Mouse (Mus musculus): Measurements from ENCODE around the gene Gng13. TPM values are rescaled to one million over a fixed set of nuclear protein-coding genes. Genes with fewer than 3 reads are reported as not detected.

Gene Gng13
- polyA plus RNA-seq, 1 experiment = not detected

DNA sequence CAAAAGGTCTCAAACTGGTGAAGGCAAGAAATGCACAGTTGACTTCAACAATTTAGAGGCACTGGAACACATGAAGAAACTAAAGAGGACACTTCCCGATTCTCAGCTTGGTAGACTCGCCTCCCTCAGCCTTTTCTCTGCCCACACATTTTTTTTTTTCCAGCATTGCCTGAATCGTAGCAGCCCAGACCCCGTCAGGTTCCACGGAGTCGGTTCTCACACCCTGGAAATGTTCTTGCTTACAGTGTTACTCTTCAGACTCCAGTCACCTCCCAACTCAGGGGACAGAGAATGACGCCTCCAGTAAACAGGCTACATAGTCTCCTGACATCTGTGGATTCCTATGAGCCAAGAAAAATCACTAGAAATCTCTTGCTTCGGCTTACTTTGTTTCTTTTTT is 43.2 kb downstream of the Gng13 start:
- Histone ChIP-seq H3K4me3 (replicated peaks) (no peak overlapping the region), H3K9me3 (ENCODE audit: control insufficient read depth, low read length) (no peaks in the 10 kb centered on the region), H3K27me3 (ENCODE audit: control insufficient read depth) (0 out of 2 replicates have a peak, but pooled peaks cover 3% of the 10 kb centered on the region), H3K4me1 (ENCODE audit: control insufficient read depth) (no peaks in the 10 kb centered on the region), H3K36me3 (ENCODE audit: control insufficient read depth) (no peaks in the 10 kb centered on the region)
- TF ChIP-seq GATA1 (IDR thresholded peaks at IDR 0.05; ENCODE audit: low read length) (no peak), TAL1 (IDR thresholded peaks at IDR 0.05; ENCODE audit: low read length) (no peak)

DNA sequence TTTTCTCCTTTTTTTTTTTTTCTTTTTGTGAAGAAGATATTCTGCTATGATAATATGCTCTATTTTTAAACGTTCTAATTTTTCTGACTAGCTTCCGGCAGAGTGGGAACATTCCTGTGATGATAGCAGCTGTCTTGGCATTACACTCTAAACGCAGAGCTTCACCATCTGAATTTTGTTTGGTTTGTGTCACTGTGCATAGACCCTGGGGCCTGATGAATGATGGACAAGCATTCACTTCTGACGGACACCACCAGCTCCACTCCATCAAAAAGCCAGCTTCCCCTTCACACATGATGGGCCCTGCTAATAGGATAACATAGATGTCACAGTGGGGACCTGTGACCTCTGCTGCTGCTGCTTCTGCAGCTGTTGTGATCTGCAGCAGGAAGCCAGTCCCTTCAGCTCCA is 44.6 kb downstream of the Gng13 start:
- no peak for TF ChIP-seq TAL1 (IDR thresholded peaks at IDR 0.05; ENCODE audit: low read length)
- no peak for TF ChIP-seq GATA1 (IDR thresholded peaks at IDR 0.05; ENCODE audit: low read length)
- H3K27me3 ChIP-seq (ENCODE audit: control insufficient read depth) = 0 out of 2 replicates have a peak, but pooled peaks cover 3% of the 10 kb centered on the region
- no peak overlapping the region for H3K4me3 ChIP-seq (replicated peaks)
- no peaks in the 10 kb centered on the region for H3K36me3 ChIP-seq (ENCODE audit: control insufficient read depth)
- H3K9me3 ChIP-seq (ENCODE audit: control insufficient read depth, low read length) = no peaks in the 10 kb centered on the region
- no peaks in the 10 kb centered on the region for H3K4me1 ChIP-seq (ENCODE audit: control insufficient read depth)

GRCm38 (mm10) chr17:25762591-25762990 is 45.6 kb downstream of the Gng13 start:
- Histone ChIP-seq H3K4me1 (ENCODE audit: control insufficient read depth) (no peaks in the 10 kb centered on the region), H3K9me3 (ENCODE audit: control insufficient read depth, low read length) (no peaks in the 10 kb centered on the region), H3K4me3 (replicated peaks) (no peak overlapping the region), H3K27me3 (ENCODE audit: control insufficient read depth) (peaks cover 7% of the 10 kb centered on the region), H3K36me3 (ENCODE audit: control insufficient read depth) (no peaks in the 10 kb centered on the region)
- TF ChIP-seq TAL1 (IDR thresholded peaks at IDR 0.05; ENCODE audit: low read length) = no peak
- no peak for TF ChIP-seq GATA1 (IDR thresholded peaks at IDR 0.05; ENCODE audit: low read length)

- no peaks in the 10 kb centered on the region for H3K9me3 ChIP-seq (ENCODE audit: control insufficient read depth, low read length)
- no peaks in the 10 kb centered on the region for H3K36me3 ChIP-seq (ENCODE audit: control insufficient read depth)
- H3K4me3 ChIP-seq (replicated peaks) = no peak overlapping the region
- peaks cover 8% of the 10 kb centered on the region for H3K27me3 ChIP-seq (ENCODE audit: control insufficient read depth)
- TF ChIP-seq GATA1 (IDR thresholded peaks at IDR 0.05; ENCODE audit: low read length) (no peak), TAL1 (IDR thresholded peaks at IDR 0.05; ENCODE audit: low read length) (no peak)
- H3K4me1 ChIP-seq (ENCODE audit: control insufficient read depth) = no peaks in the 10 kb centered on the region
Observed at GRCm38 (mm10) chr17:25765886-25766285, 48.9 kb downstream of the Gng13 start.

Other genes starting within 250 kb of the Gng13 start
- 0.01 TPM in 1 of 2 replicates, not detected in the other for gene Sstr5, start 219.9 kb upstream of the Gng13 start, polyA plus RNA-seq (2012)
- not detected in 2 replicates for gene Sox8, start 146.5 kb upstream of the Gng13 start, polyA plus RNA-seq (2012)
- 0.91 and 1.0 TPM in 2 replicates for gene Lmf1, start 138.1 kb upstream of the Gng13 start, polyA plus RNA-seq (2012)
- 15.6 and 20.0 TPM in 2 replicates for gene Chtf18, start 10.2 kb downstream of the Gng13 start, polyA plus RNA-seq (2012)
- 3.2 and 4.0 TPM in 2 replicates for gene Rpusd1, start 10.5 kb downstream of the Gng13 start, polyA plus RNA-seq (2012)
- not detected in 2 replicates for gene Mslnl, start 18.9 kb downstream of the Gng13 start, polyA plus RNA-seq (2012)
- not detected in 2 replicates for gene Msln, start 37.2 kb downstream of the Gng13 start, polyA plus RNA-seq (2012)
- 2.0 TPM in 2 replicates for gene Narfl, start 56.6 kb downstream of the Gng13 start, polyA plus RNA-seq (2012)
- 0.46 and 0.59 TPM in 2 replicates for gene Haghl, start 68.5 kb downstream of the Gng13 start, polyA plus RNA-seq (2012)
- not detected in 2 replicates for gene Ccdc78, start 69.4 kb downstream of the Gng13 start, polyA plus RNA-seq (2012)
- gene Fam173a, start 75.7 kb downstream of the Gng13 start, polyA plus RNA-seq (2012) = 2.8 and 3.7 TPM in 2 replicates
- gene AC134908.4, start 78.5 kb downstream of the Gng13 start, polyA plus RNA-seq (2012) = not detected in 2 replicates
- 7.2 and 7.4 TPM in 2 replicates for gene Metrn, start 80.0 kb downstream of the Gng13 start, polyA plus RNA-seq (2012)
- gene Fbxl16, start 91.9 kb downstream of the Gng13 start, polyA plus RNA-seq (2012) = not detected in 2 replicates
- gene Wdr24, start 106.5 kb downstream of the Gng13 start, polyA plus RNA-seq (2012) = 0.32 and 0.68 TPM in 2 replicates
- 0.31 and 0.65 TPM in 2 replicates for gene Jmjd8, start 111.7 kb downstream of the Gng13 start, polyA plus RNA-seq (2012)
- gene Stub1, start 116.2 kb downstream of the Gng13 start, polyA plus RNA-seq (2012) = 10.1 and 10.6 TPM in 2 replicates
- 0.22 and 0.54 TPM in 2 replicates for gene Rhbdl1, start 120.1 kb downstream of the Gng13 start, polyA plus RNA-seq (2012)
- gene Gm20683, start 124.6 kb downstream of the Gng13 start, polyA plus RNA-seq (2012) = 0.68 and 1.1 TPM in 2 replicates
- 17.7 and 19.8 TPM in 2 replicates for gene Rhot2, start 127.7 kb downstream of the Gng13 start, polyA plus RNA-seq (2012)
- 1.9 and 3.6 TPM in 2 replicates for gene Wdr90, start 144.3 kb downstream of the Gng13 start, polyA plus RNA-seq (2012)
- gene Mcrip2, start 151.6 kb downstream of the Gng13 start, polyA plus RNA-seq (2012) = 3.7 and 4.0 TPM in 2 replicates
- gene Mettl26, start 157.9 kb downstream of the Gng13 start, polyA plus RNA-seq (2012) = 6.4 and 8.3 TPM in 2 replicates
- gene Wfikkn1, start 163.7 kb downstream of the Gng13 start, polyA plus RNA-seq (2012) = 0.17 and 0.18 TPM in 2 replicates
- gene Rab40c, start 202.6 kb downstream of the Gng13 start, polyA plus RNA-seq (2012) = 0.68 and 1.0 TPM in 2 replicates
- 164 and 218 TPM in 2 replicates for gene Pigq, start 227.8 kb downstream of the Gng13 start, polyA plus RNA-seq (2012)
- 2.9 and 3.4 TPM in 2 replicates for gene Nhlrc4, start 227.8 kb downstream of the Gng13 start, polyA plus RNA-seq (2012)
- 0.25 TPM in 2 replicates for gene A930017K11Rik, start 235.4 kb downstream of the Gng13 start, polyA plus RNA-seq (2012)